Mouse (Mus musculus): ENCODE results near the gene Edn3. TPM values are rescaled to one million over a fixed set of nuclear protein-coding genes. Genes with fewer than 3 reads are reported as not detected.

Gene Edn3
- polyA plus RNA-seq (2015; fragmentation: Nextera tagmentation; extraction: Ambion mirVana) = 2.6 and 3.0 TPM in 2 replicates

DNA sequence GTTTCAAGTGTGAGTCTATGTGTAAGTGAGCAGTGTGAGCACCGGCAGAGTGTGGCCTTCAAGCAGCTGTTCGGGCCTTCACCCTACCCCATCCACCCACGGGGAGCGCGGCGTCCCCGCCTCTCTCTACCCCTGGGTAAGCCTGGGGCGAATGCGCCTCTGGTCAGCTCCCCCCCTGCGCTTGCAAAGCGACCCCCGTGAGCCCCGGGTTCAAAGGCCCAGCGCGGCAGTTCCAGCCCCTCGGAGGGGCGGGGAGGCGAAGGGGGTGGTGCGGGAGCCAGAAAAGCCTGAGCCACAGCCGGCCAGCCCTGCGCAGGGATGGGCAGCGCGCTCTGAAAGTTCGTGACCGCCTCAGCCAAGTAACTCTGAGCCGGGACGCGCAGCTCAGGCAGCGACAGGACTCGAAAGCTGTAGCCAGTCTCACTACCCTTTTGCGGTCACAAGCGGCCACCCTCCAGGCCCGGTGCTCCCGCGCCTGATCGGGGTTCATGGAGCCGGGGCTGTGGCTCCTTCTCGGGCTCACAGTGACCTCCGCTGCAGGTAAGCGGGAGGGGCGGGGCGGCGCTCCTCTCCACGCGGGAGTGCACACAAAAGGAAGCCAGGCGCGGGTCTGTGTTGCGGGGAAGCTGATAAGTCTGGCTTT is at the start of gene Edn3:
Edn3 (plus strand) TSS at position 141 of the 643 bp plus-strand sequence.

Other genes with a start within 250 kb of the Edn3 start
- gene Zfp831, start 117.1 kb upstream of the Edn3 start, polyA plus RNA-seq (2015; fragmentation: Nextera tagmentation; extraction: Ambion mirVana) = not detected in 2 replicates
- gene Gm14444, start 249.6 kb downstream of the Edn3 start, polyA plus RNA-seq (2015; fragmentation: Nextera tagmentation; extraction: Ambion mirVana) = not detected in 2 replicates

All from urinary bladder, postnatal 0 days (tissue).